Mouse (Mus musculus) hindbrain, embryonic 16.5 days (tissue): ENCODE measurements at regions not wholly inside any gene's neighbourhood (a gene's known extent, or its start where the extent isn't known, plus 50 kb on each side); places are given as distances from the start of the nearest gene placed in this dataset.

Experiments used
- ATAC-seq: fragments of 200-750 bp; cut with Nextera tagmentation; 2 replicates; pipeline ENCODE4 v1.8.0; 2017; ENCODE audit warnings: moderate TSS enrichment, moderate library complexity
- H3K27ac ChIP-seq: fragments of 300-500 bp; sonication (generic); 2 replicates; pipeline ENCODE4 v1.5.1; 2014; ENCODE audit warnings: low read depth, mild to moderate bottlenecking, control low read depth, low read length, moderate library complexity
- H3K27me3 ChIP-seq: fragments of 300-500 bp; sonication (generic); replicated peaks from 2 replicates; pipeline ENCODE4 v1.6.1; 2014; ENCODE audit warnings: low read length; ENCODE audit not compliant: control insufficient read depth, insufficient read depth
- H3K36me3 ChIP-seq: fragments of 300-500 bp; sonication (generic); 2 replicates; pipeline ENCODE4 v1.6.1; 2014; ENCODE audit warnings: mild to moderate bottlenecking, low read length, moderate library complexity, mixed read lengths; ENCODE audit not compliant: control insufficient read depth, insufficient read depth
- H3K4me1 ChIP-seq: fragments of 300-500 bp; sonication (generic); 2 replicates; pipeline ENCODE4 v1.6.1; 2014; ENCODE audit warnings: low read depth, low read length; ENCODE audit not compliant: control insufficient read depth, insufficient read depth
- H3K4me2 ChIP-seq: fragments of 300-500 bp; sonication (generic); 2 replicates; pipeline ENCODE4 v1.6.1; 2014; ENCODE audit warnings: mild to moderate bottlenecking, low read length, control low read depth, moderate library complexity
- H3K4me3 ChIP-seq: fragments of 300-500 bp; sonication (generic); 2 replicates; pipeline ENCODE4 v1.5.1; 2014; ENCODE audit warnings: mild to moderate bottlenecking, low read length, control low read depth, moderate library complexity
- H3K9ac ChIP-seq: fragments of 300-500 bp; sonication (generic); 2 replicates; pipeline ENCODE4 v1.6.1; 2014; ENCODE audit warnings: low read depth, mild to moderate bottlenecking, control low read depth, low read length, moderate library complexity
- H3K9me3 ChIP-seq: fragments of 300-500 bp; sonication (generic); 2 replicates; pipeline ENCODE4 v1.6.1; 2014; ENCODE audit warnings: mild to moderate bottlenecking, low read length, moderate library complexity; ENCODE audit not compliant: control insufficient read depth
- WGBS: fragments of 180-500 bp; shearing (Covaris S2); extraction: QIAGEN DNeasy Blood & Tissue Kit; methylation state at CpG from one replicate; pipeline ENCODE4 v1.1.7; 2014; 5-methylcytosine and 5-hydroxymethylcytosine counted together

DNA sequence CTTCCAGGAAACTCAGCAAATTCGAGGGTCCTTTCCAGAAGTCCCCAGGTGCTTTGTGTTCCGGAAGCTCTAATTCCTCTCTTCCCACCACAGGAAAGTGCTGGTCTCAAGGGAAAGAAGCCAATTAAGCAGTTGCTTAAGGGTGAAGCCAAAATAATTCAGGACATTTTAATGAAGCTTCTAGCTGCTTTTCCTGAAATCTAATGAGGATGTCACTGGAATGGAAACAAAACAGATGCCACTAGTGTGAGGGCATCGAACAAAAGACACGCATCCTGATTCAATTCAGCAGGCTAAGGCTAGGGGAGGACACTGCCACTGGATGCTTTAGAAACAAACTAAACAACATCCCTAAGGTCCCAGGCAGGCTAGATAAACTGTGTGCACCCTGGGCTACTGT lies 245.3 kb downstream of the Rnf152 start:
- Histone ChIP-seq H3K9ac (no peak overlapping the region), H3K9me3 (no peaks in the 10 kb centered on the region), H3K4me2 (no peak overlapping the region), H3K27ac (no peak overlapping the region), H3K36me3 (no peaks in the 10 kb centered on the region), H3K4me3 (no peak overlapping the region), H3K27me3 (no peaks in the 10 kb centered on the region), H3K4me1 (no peaks in the 10 kb centered on the region)
- WGBS, result 37% methylated on average over 4 of the region's 4 CpGs
- ATAC-seq, result peak; percentile 78

DNA sequence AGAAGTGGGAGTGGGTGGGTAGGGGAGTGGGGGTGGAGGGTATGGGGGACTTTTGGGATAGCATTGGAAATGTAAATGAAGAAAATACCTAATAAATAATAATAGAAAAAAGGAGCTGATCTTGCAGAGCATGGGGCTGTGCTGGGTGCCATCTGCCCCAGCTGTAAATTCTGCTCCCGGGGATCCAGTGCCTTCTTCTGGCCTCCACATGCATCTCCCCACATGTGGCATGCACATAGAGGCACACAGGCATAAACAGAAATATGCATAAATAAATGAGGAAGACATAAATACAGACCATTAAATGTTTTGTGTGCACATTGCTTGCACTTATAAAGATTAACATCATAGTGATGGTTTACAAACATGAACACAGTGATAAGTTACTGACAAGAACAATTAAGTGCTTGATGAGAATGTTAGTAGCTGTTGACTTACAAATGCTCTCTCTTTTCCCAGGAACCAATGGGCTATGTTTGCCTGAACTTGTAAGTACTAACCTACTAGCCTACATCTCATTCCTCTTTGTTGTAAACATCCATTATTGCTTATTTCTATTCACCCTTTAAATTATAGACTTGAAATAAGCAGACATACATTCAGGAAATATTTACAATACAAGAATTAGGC lies 245.8 kb downstream of the Rnf152 start:
- no peaks in the 10 kb centered on the region for H3K27me3 ChIP-seq
- no peak overlapping the region for H3K4me2 ChIP-seq
- H3K9ac ChIP-seq, result no peak overlapping the region
- H3K36me3 ChIP-seq, result no peaks in the 10 kb centered on the region
- H3K4me3 ChIP-seq, result no peak overlapping the region
- H3K9me3 ChIP-seq, result no peaks in the 10 kb centered on the region
- WGBS, result 72% methylated on average over 1 of the region's 1 CpGs
- H3K27ac ChIP-seq, result no peak overlapping the region
- ATAC-seq, result peak; percentile 24; the same call in 1 of the 2 replicates
- no peaks in the 10 kb centered on the region for H3K4me1 ChIP-seq

DNA sequence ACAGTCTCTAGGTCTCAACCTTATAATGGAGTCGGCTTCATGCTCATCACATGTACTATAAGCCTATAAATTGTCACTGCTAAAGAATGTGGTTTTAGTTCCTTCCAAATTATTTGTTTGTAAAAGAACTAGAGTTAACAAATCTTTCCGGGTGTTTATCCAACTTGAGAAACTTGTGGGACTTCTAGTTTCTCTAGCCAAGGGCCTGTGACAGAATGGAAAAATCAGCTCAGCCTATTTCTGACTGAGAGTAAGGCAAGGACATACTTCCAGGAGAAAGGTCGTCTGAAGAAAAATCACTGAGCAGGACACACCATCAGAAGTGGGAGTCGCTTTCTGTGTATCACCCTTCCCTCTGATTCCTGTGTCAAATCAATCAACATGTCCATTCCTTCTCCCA lies 248.7 kb downstream of the Rnf152 start:
- H3K27ac ChIP-seq, result no peak overlapping the region
- ATAC-seq, result no peak
- WGBS, result 84% methylated on average over 4 of the region's 4 CpGs
- H3K4me3 ChIP-seq, result no peak overlapping the region
- H3K36me3 ChIP-seq, result no peaks in the 10 kb centered on the region
- H3K9me3 ChIP-seq, result no peaks in the 10 kb centered on the region
- H3K4me1 ChIP-seq, result no peaks in the 10 kb centered on the region
- H3K9ac ChIP-seq, result no peak overlapping the region
- H3K27me3 ChIP-seq, result no peaks in the 10 kb centered on the region
- no peak overlapping the region for H3K4me2 ChIP-seq

DNA sequence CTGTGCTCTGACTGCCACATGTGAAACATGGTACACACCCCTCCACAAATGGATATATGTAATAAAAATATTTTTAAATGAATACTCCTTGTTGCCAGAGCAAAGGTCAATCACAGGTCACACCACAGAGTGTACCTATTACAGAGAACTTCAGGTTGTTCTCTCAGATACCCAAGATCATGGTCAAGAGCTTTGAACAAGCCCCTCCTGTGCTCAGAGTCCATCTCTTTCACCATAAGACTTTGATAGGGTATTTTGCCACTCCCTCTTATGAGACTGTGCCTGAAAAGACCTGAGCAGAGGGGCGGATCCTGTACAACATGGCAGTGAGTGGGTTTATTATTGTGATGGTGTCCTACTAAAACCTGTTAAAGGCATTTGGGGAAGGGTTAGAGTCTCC lies 249.3 kb downstream of the Rnf152 start:
- Histone ChIP-seq H3K27ac (no peak overlapping the region), H3K4me3 (no peak overlapping the region), H3K4me2 (no peak overlapping the region), H3K9me3 (no peaks in the 10 kb centered on the region), H3K27me3 (no peaks in the 10 kb centered on the region), H3K9ac (no peak overlapping the region), H3K4me1 (no peaks in the 10 kb centered on the region), H3K36me3 (no peaks in the 10 kb centered on the region)
- ATAC-seq, result no peak
- 87% methylated on average over 1 of the region's 1 CpGs for WGBS

DNA sequence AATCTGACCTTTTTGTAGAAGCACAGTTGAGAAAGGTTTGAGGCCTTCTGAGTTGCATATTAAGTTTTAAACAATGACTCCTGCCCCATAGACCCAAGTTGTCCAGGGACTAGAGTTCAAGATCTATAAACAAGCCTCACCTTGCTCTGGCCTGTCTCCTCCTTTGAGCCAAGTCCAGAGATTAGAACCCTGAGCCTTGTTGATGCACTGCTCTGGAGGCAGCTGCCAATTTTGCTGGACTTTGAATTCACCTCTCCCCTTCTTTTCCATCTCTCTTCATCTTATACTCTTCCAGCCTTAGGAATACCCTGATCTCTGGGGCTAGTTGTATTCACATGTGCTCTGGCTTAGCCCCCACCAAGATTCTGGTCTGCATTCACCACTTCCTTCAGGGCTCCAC lies 251.3 kb downstream of the Rnf152 start:
- Histone ChIP-seq H3K4me2 (no peak overlapping the region), H3K36me3 (no peaks in the 10 kb centered on the region), H3K9ac (no peak overlapping the region), H3K9me3 (no peaks in the 10 kb centered on the region), H3K4me3 (no peak overlapping the region), H3K27ac (no peak overlapping the region), H3K4me1 (no peaks in the 10 kb centered on the region), H3K27me3 (no peaks in the 10 kb centered on the region)
- ATAC-seq, result no peak

DNA sequence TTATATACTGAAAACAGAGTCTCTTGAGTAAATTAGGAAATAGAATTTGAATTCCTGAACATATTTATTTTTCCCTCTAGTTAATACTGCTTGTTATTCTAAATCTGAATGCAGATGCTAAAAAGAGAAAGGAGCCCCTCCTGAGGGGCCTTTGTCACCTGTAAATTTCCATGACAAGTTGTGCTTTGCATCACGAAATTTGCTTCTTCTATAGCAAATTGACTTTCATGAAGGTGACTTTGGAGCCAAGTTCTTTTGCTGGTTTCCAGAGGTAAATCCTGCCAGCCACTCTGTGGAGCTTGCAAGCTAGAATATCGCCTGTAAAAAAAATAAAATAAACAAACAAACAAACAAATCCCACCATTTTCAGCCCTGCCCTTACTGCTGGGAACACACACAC lies 261.4 kb downstream of the Rnf152 start:
- H3K9ac ChIP-seq, result no peak overlapping the region
- H3K4me1 ChIP-seq, result no peaks in the 10 kb centered on the region
- 41% methylated on average over 2 of the region's 2 CpGs for WGBS
- H3K4me2 ChIP-seq, result no peak overlapping the region
- no peaks in the 10 kb centered on the region for H3K9me3 ChIP-seq
- ATAC-seq, result no peak
- H3K36me3 ChIP-seq, result no peaks in the 10 kb centered on the region
- no peaks in the 10 kb centered on the region for H3K27me3 ChIP-seq
- no peak overlapping the region for H3K27ac ChIP-seq
- H3K4me3 ChIP-seq, result no peak overlapping the region

DNA sequence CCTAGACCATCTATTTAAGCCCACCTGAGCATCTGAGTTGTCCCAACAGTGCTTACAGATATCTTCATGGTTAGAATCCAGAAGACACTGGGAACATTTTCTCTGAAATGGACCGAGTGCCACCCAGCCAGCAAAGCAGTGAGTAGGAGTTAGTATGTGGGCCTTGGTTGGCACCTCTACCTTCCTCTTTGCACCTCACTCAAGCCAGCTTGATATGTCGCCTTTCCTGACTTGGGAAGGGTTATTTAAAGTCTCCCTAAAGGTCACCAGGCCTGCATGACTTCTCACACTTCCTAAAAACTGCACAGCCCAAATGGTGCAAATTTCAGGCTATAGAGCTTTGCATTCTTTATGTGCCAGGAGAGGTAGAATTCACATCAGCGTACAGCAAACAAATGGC lies 262.0 kb downstream of the Rnf152 start:
- H3K9ac ChIP-seq, result no peak overlapping the region
- WGBS, result 78% methylated on average over 3 of the region's 3 CpGs
- no peaks in the 10 kb centered on the region for H3K36me3 ChIP-seq
- H3K4me1 ChIP-seq, result no peaks in the 10 kb centered on the region
- H3K9me3 ChIP-seq, result no peaks in the 10 kb centered on the region
- H3K4me2 ChIP-seq, result no peak overlapping the region
- no peak for ATAC-seq
- no peak overlapping the region for H3K4me3 ChIP-seq
- no peaks in the 10 kb centered on the region for H3K27me3 ChIP-seq
- H3K27ac ChIP-seq, result no peak overlapping the region

DNA sequence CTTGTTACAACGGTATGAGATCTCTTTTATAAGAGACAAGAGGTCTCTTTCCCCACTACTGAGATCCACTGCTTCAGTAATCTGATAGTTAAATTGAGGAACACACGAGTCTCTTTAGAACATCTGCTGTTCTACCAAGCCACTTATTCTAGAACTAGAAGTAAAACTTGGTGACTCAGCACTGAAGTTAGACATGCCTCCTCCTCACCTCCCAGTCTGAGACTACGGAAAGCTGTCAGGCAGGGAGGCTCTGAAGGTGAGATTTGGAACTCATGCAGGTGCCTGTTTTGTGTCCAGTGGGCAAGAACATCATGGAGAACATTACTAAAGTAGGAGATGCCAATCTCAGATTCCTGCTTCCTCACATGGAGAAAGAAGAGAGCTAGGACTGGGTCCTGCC lies 262.6 kb downstream of the Rnf152 start:
- ATAC-seq, result no peak

DNA sequence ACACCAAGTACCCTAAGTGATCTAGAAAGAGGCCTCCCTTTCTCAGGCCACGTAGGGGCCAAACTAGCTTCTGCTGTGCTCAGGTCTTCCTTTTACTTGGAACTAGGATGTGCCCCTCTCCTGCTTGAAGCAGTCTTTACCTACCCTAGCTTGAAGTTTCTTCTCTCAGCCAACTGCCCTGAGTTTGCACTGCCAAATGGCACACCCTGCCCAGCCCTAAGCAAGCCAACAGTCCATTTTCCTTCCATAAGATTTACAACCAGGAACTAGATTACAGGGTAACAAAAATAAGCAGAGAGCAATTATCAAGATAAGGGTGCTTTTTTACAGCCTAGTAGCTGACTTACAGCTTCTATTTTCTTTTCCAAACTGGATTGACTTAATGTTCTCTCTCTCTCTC lies 263.5 kb downstream of the Rnf152 start:
- Histone ChIP-seq H3K27me3 (no peaks in the 10 kb centered on the region), H3K9me3 (no peaks in the 10 kb centered on the region), H3K27ac (no peak overlapping the region), H3K9ac (no peak overlapping the region), H3K4me2 (no peak overlapping the region), H3K36me3 (no peaks in the 10 kb centered on the region), H3K4me3 (no peak overlapping the region), H3K4me1 (no peaks in the 10 kb centered on the region)
- no peak for ATAC-seq
- 93% methylated on average over 1 of the region's 1 CpGs for WGBS

More for the DNA sequence above, 262.6 kb downstream of the Rnf152 start:
- no peaks in the 10 kb centered on the region for H3K9me3 ChIP-seq
- H3K27me3 ChIP-seq, result no peaks in the 10 kb centered on the region
- H3K4me3 ChIP-seq, result no peak overlapping the region
- H3K36me3 ChIP-seq, result no peaks in the 10 kb centered on the region
- H3K9ac ChIP-seq, result no peak overlapping the region
- no peak overlapping the region for H3K27ac ChIP-seq
- no peak overlapping the region for H3K4me2 ChIP-seq
- H3K4me1 ChIP-seq, result no peaks in the 10 kb centered on the region
- 90% methylated on average over 3 of the region's 3 CpGs for WGBS
